Mouse (Mus musculus) hindbrain, postnatal 0 days (tissue): ENCODE results near the gene Ccl26. TPM values are rescaled to one million over a fixed set of nuclear protein-coding genes. Genes with fewer than 3 reads are reported as not detected.

ENCODE experiments used
- ATAC-seq: fragments of 200-750 bp; cut with Nextera tagmentation; 2 replicates; pipeline ENCODE4 v1.8.0; 2017; ENCODE audit warnings: mild to moderate bottlenecking, moderate TSS enrichment, moderate library complexity
- DNase-seq: peaks from one replicate; pipeline ENCODE4 v3.0.0-alpha.2; 2015; ENCODE audit warnings: low spot score
- H3K27ac ChIP-seq: fragments of 300-500 bp; sonication (generic); 2 replicates; pipeline ENCODE4 v1.5.1; 2014; ENCODE audit warnings: mild to moderate bottlenecking
- H3K27me3 ChIP-seq: fragments of 300-500 bp; sonication (generic); 2 replicates; pipeline ENCODE4 v1.6.1; 2014; ENCODE audit warnings: low read length, mixed read lengths; ENCODE audit not compliant: insufficient read depth
- H3K36me3 ChIP-seq: fragments of 300-500 bp; sonication (generic); 2 replicates; pipeline ENCODE4 v1.6.1; 2014; ENCODE audit warnings: low read length, mixed read lengths; ENCODE audit not compliant: insufficient read depth
- H3K4me1 ChIP-seq: fragments of 300-500 bp; sonication (generic); 2 replicates; pipeline ENCODE4 v1.6.1; 2014; ENCODE audit warnings: antibody characterized with exemption, low read length, mixed read lengths; ENCODE audit not compliant: insufficient read depth
- H3K4me2 ChIP-seq: fragments of 300-500 bp; sonication (generic); 2 replicates; pipeline ENCODE4 v1.6.1; 2014; ENCODE audit warnings: low read depth, mild to moderate bottlenecking, low read length, moderate library complexity, mixed read lengths
- H3K4me3 ChIP-seq: fragments of 300-500 bp; sonication (generic); 2 replicates; pipeline ENCODE4 v1.5.1; 2014; ENCODE audit warnings: low read length
- H3K9ac ChIP-seq: fragments of 300-500 bp; sonication (generic); replicated peaks from 2 replicates; pipeline ENCODE4 v1.6.1; 2014; ENCODE audit warnings: mild to moderate bottlenecking, low read length, moderate library complexity, mixed read lengths
- H3K9me3 ChIP-seq: fragments of 300-500 bp; sonication (generic); 2 replicates; pipeline ENCODE4 v1.6.1; 2016; ENCODE audit warnings: low read length, mixed read lengths
- CTCF ChIP-seq: IDR thresholded peaks from 2 replicates; pipeline ENCODE4 v1.5.1; 2016; ENCODE audit warnings: antibody characterized with exemption, control low read depth, low read depth
- WGBS: fragments of 180-500 bp; shearing (Covaris S2); extraction: QIAGEN DNeasy Blood & Tissue Kit; methylation state at CpG from one replicate; pipeline ENCODE4 v1.1.7; 2014; 5-methylcytosine and 5-hydroxymethylcytosine counted together
- polyA plus RNA-seq: library from polyadenylated mRNA; unstranded; fragments of >200 nt; fragmentation: Nextera tagmentation; extraction: Ambion mirVana; gene quantifications from 2 replicates; pipeline ENCODE4 v1.2.1, GENCODE M21; 2015
- total RNA-seq: library from RNA; depleted of rRNA; stranded (reverse); fragments of >200 nt; gene quantifications from 2 replicates; pipeline ENCODE4 v1.2.3, GENCODE M21; 2014; rRNA removed

The Ccl26 gene
- total and polyA plus RNA-seq, 2 experiments from 2014 or later, result not detected

DNA sequence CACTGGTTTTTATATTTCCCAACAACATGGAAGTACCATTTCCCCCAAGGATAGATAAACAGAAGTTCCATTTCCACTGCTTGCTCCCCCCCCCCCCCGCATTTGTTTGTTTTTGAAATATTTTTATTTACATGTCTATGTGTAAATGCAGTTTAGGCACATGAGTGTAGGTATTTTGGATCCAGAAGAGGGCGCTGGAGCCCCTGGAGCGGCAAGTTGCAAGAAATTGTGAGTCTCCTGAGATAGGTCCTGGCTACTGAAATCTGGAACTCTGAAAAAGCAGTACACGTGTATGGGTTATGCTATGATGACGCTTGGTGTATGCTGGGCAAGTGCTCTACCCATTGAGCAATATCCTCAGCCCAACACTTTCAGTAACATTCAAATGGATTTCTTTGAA, 52.3 kb downstream of the Ccl26 start:
- Histone ChIP-seq H3K4me2 (no peak overlapping the region), H3K4me3 (no peak overlapping the region), H3K9ac (no peak overlapping the region), H3K36me3 (no peaks in the 10 kb centered on the region), H3K4me1 (no peaks in the 10 kb centered on the region), H3K9me3 (peaks cover 5% of the 10 kb centered on the region; the same call in 1 of the 2 replicates), H3K27me3 (no peaks in the 10 kb centered on the region), H3K27ac (no peak overlapping the region)
- WGBS, result 70% methylated on average over 5 of the region's 5 CpGs
- DNase-seq (no peak), ATAC-seq (no peak)
- peak; percentile 23; the same call in 1 of the 2 replicates for TF ChIP-seq CTCF

Other genes with a start within 250 kb of the Ccl26 start
- gene Fkbp6, start 213.5 kb downstream of the Ccl26 start, total RNA-seq, result not detected in 2 replicates
- gene Fkbp6, start 213.5 kb downstream of the Ccl26 start, polyA plus RNA-seq, result 0.14 and 0.29 TPM in 2 replicates
- not detected in 2 replicates for gene Trim50, start 210.3 kb downstream of the Ccl26 start, total RNA-seq
- gene Trim50, start 210.3 kb downstream of the Ccl26 start, polyA plus RNA-seq, result 0.08 TPM in 1 of 2 replicates, not detected in the other
- 17.8 and 22.7 TPM in 2 replicates for gene Nsun5, start 193.6 kb downstream of the Ccl26 start, total RNA-seq
- 18.1 and 19.1 TPM in 2 replicates for gene Nsun5, start 193.6 kb downstream of the Ccl26 start, polyA plus RNA-seq
- gene Pom121, start 169.0 kb downstream of the Ccl26 start, total RNA-seq, result 11.2 and 14.3 TPM in 2 replicates
- gene Pom121, start 169.0 kb downstream of the Ccl26 start, polyA plus RNA-seq, result 7.5 TPM in 2 replicates
- gene Hip1, start 18.4 kb downstream of the Ccl26 start, total RNA-seq, result 103 and 110 TPM in 2 replicates
- gene Hip1, start 18.4 kb downstream of the Ccl26 start, polyA plus RNA-seq, result 26.9 and 28.3 TPM in 2 replicates
- gene Ccl24, start 9.5 kb upstream of the Ccl26 start, total RNA-seq, result 0.26 TPM in 1 of 2 replicates, not detected in the other
- gene Ccl24, start 9.5 kb upstream of the Ccl26 start, polyA plus RNA-seq, result 1.9 and 2.5 TPM in 2 replicates
- gene Rhbdd2, start 69.0 kb upstream of the Ccl26 start, total RNA-seq, result 29.1 and 34.2 TPM in 2 replicates
- gene Rhbdd2, start 69.0 kb upstream of the Ccl26 start, polyA plus RNA-seq, result 127 and 130 TPM in 2 replicates
- 71.7 and 71.8 TPM in 2 replicates for gene Por, start 106.5 kb upstream of the Ccl26 start, total RNA-seq
- gene Por, start 106.5 kb upstream of the Ccl26 start, polyA plus RNA-seq, result 69.3 and 71.4 TPM in 2 replicates
- 52.8 and 71.7 TPM in 2 replicates for gene Tmem120a, start 180.9 kb upstream of the Ccl26 start, total RNA-seq
- 83.2 and 89.7 TPM in 2 replicates for gene Tmem120a, start 180.9 kb upstream of the Ccl26 start, polyA plus RNA-seq
- 0.10 TPM in 1 of 2 replicates, not detected in the other for gene Styxl1, start 214.8 kb upstream of the Ccl26 start, total RNA-seq
- gene Styxl1, start 214.8 kb upstream of the Ccl26 start, polyA plus RNA-seq, result 0.61 and 0.69 TPM in 2 replicates
- 165 and 169 TPM in 2 replicates for gene Mdh2, start 214.9 kb upstream of the Ccl26 start, total RNA-seq
- 732 and 760 TPM in 2 replicates for gene Mdh2, start 214.9 kb upstream of the Ccl26 start, polyA plus RNA-seq
- 75.8 and 106 TPM in 2 replicates for gene Srrm3, start 243.3 kb upstream of the Ccl26 start, total RNA-seq
- 50.8 and 55.7 TPM in 2 replicates for gene Srrm3, start 243.3 kb upstream of the Ccl26 start, polyA plus RNA-seq